Mouse (Mus musculus) megakaryocyte, adult 5-6 weeks (primary cell): Measurements from ENCODE around the gene Slc25a54. TPM values are rescaled to one million over a fixed set of nuclear protein-coding genes. Genes with fewer than 3 reads are reported as not detected.

Source experiments
- ATAC-seq: 2 replicates; pipeline ENCODE4 v1.8.0; 2016; ENCODE audit warnings: mild to moderate bottlenecking, inconsistent platforms; ENCODE audit not compliant: poor library complexity, severe bottlenecking
- total RNA-seq, 2 experiments: library from RNA; stranded (forward) in 1 of 2; stranded (reverse) in 1 of 2; fragments of 153-499, 151-499 nt in 1 of 2; fragments of 221-1000, 200-1000 nt in 1 of 2; gene quantifications; 2 replicates each; pipeline versions ENCODE4 v1.2.3 to v1.2.4; 2015 to 2017

Slc25a54 gene
- not detected in 2 replicates for total RNA-seq (2015)
- not detected in 2 replicates for total RNA-seq (2017)

GRCm38 (mm10) chr3:109080169-109080568, at the start of gene Slc25a54:
TSS of gene Slc25a54 (plus strand) at chr3:109080469.
- no peak for ATAC-seq

DNA sequence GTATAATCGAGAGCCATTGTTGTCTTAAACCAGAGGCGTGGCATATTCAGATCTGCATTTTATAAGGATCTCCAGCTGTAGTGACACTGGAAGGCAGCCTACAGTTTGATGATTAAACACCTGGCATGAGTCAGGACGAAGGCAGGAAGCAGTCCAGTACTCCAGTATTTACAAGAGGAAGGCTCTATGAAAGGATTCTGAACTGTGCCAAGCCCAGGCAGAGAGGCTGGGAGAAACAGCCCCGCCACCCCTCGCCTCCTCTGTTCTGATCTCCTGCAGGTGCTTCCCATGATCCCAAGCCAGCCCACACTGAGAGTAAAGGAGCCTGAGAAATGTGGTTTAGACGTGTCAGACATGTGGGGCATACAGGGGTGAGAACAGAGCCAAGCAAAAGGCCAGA, 49.5 kb upstream of the Slc25a54 start:
- ATAC-seq: no peak

- ATAC-seq: no peak
These were observed 48.6 kb upstream of the Slc25a54 start for GRCm38 (mm10) chr3:109031626-109032025.

DNA sequence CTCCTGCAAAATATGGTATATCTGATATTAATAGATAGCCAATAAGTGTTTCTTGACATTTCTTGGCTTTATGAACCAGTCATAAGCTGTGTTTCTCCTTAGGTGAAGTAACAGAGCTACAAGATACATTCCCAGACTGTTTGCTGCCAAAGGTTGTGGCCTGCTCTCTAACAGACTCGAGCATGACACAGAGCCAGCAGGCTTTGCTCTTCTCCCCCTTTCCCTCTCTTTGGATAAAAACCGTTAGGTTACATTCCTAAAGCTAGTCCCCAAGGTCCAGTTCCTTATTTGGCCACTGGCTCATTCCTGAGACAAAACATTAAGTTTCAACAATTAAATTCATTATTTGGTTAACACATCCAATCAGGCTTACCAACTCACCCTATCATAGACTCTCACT, 48.0 kb upstream of the Slc25a54 start:
- ATAC-seq: no peak

GRCm38 (mm10) chr3:109034411-109034810, 45.9 kb upstream of the Slc25a54 start:
- ATAC-seq: no peak

DNA sequence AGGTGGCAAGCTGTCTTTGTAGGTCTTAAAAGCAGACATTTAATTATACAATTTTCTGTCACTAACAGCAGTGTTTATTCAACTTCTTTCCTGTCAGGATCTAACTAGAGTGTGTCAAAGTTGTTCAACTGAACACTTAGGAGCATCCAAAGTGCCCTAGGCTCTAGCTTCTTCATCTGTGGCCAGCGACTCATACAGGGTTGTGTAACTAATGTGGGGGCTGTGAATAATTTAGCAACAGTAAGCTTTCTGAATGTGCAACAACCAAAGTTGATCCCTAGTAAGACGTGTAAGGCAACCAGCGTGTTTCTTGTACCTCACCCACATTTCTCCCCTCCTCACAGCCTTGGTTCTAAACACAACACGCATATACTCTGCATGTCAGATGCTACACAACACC, 39.4 kb upstream of the Slc25a54 start:
- no peak for ATAC-seq

GRCm38 (mm10) chr3:109043395-109043794, 36.9 kb upstream of the Slc25a54 start:
- ATAC-seq: no peak

- ATAC-seq: no peak
These were observed 33.8 kb upstream of the Slc25a54 start for GRCm38 (mm10) chr3:109046428-109046827.

- ATAC-seq: no peak
These were observed 32.5 kb upstream of the Slc25a54 start for GRCm38 (mm10) chr3:109047707-109048283.

DNA sequence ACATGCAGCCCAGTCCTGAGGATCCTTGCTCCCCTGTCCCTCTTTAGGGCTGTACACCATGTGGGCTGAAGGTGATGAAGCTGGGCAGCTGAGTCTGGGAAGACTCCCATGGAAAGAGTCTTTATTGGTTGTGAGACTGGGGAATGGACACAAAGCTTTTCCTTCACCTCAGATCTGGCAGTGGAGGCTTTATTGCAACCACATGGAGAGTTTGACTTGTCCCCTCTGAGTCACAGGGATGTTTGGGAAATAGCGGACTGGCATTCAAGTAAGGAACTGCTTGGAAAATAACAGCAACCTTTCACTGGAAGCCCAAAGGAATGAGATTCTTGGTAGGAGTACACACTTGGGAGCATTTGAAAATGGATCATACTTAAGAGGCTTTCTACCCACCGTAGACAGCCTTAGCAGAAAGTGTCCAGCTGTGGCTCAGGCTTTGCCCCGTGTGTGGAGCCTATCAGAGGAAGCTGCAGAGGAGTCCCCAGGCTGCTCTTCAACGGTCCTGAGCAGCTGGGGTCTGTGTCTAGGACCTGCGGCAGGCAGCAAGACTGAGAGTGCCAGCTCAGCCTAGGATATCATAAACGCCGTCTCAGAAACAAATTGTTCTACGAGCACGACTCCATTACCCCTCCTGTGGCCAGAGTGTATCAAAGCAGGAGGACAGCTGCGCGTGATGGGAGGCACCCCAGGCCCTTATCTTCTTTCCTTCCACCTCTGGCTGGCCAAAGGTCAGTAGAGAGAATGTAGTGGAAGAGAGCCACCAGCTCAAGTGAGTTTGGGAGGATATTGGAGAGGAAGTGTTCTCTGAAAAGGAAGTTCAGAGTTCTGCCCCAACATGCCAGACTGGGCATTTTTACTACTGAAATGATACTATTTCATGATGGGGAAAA, 29.0 kb upstream of the Slc25a54 start:
- peak; percentile 72 for ATAC-seq

GRCm38 (mm10) chr3:109051946-109052331, 28.3 kb upstream of the Slc25a54 start:
- peak; percentile 52 for ATAC-seq

GRCm38 (mm10) chr3:109059903-109060302, 20.4 kb upstream of the Slc25a54 start:
- no peak for ATAC-seq

DNA sequence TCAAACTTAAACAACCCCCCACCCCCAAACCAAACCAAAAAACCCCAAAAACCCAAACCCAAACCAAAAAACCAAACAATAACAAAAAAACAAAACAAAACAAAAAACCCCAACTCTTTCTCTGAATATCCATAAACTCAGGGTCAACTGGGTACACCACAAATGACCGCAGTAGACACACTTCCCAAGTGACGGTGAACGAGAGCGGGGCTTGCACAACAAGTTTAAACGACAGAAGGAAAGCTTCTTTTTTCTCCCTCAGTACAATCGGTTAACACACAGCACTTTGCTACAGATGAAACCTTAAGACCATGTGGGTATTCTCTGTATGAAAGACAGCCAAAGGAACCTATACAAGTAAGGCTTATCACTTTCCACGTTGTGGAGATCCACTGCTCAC, 17.9 kb upstream of the Slc25a54 start:
- ATAC-seq: peak; percentile 63; the same call in 1 of the 2 replicates

DNA sequence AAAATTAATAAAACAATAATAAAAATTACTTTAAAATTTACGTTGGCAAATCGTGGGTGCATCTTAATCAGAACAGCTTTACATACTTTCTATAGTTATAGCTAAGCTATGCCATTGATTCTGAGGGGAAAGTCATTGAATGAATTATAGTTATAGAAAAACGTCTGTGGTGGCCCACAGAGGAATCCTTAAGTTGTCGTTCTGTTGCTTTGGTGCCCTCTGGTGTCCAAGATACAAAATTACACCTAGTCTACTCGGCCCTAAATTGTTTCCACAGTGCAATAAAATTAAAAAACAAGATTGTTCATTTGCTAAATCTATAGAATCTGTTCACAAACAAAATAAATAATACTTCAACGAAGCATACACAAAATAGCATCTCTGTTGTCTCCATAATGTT, 17.3 kb upstream of the Slc25a54 start:
- peak; percentile 95 for ATAC-seq

- ATAC-seq: no peak
These were observed 4.1 kb downstream of the Slc25a54 start for GRCm38 (mm10) chr3:109084418-109084817.

DNA sequence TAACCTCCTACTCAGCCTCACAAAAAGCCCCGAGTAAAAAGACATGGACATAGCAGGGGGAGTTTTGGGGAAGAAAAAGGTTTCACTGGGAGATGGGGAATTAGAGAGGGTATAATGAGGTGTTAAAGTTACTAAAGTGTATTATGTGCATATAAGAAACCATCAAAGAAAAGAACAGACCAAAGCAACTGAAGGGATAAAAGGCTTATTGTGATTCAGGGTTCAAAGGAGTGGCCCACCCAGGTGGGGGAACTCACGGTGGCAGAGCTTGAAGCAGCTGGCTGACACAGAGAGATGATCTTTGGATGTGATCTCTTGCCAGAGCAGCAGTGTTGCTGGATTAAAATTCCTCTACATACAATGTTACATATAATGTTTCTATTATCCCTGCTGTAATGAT, 8.2 kb downstream of the Slc25a54 start:
- ATAC-seq: no peak

DNA sequence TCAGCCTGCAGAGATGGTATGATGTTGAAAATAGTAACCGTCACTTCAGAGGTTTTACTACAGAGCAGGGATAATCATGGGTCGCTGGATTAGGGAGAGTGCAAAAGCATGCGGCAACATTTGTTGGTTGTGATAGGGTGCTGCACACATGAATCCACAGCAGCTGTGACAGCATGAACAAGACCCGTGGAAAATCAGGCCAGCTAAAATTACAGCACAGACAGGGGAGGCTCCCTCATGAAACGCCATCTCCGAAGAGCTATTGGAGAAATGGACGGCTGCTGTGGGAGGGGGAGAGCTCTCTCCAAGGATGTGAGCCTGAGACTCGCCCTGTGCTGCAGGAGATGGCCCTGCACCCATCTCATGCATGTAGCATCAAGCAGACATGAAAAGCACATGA, 24.4 kb downstream of the Slc25a54 start:
- ATAC-seq: no peak

GRCm38 (mm10) chr3:109117136-109117535, 36.9 kb downstream of the Slc25a54 start:
- ATAC-seq: no peak

- no peak for ATAC-seq
These were observed 39.3 kb downstream of the Slc25a54 start for GRCm38 (mm10) chr3:109119562-109119961.

DNA sequence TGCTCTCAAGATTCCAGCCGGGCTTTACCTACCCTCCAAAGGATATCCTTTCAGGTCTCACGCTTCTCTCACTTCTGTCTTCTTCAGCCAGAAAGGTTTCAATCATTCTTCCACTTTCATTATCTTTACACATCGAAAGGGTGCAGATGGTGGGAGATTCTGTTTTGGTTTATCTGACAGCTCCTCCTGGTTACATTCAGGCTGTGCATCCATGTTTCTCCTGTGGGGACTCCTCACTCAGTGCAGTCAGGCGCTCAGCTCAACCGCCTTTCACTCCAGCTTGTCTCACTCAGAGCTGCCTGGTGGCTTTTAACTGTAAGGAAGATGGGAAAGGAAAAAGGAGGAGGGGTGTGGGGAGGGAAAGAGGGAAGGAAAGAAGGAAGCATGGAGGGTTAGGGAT, 39.7 kb downstream of the Slc25a54 start:
- no peak for ATAC-seq

DNA sequence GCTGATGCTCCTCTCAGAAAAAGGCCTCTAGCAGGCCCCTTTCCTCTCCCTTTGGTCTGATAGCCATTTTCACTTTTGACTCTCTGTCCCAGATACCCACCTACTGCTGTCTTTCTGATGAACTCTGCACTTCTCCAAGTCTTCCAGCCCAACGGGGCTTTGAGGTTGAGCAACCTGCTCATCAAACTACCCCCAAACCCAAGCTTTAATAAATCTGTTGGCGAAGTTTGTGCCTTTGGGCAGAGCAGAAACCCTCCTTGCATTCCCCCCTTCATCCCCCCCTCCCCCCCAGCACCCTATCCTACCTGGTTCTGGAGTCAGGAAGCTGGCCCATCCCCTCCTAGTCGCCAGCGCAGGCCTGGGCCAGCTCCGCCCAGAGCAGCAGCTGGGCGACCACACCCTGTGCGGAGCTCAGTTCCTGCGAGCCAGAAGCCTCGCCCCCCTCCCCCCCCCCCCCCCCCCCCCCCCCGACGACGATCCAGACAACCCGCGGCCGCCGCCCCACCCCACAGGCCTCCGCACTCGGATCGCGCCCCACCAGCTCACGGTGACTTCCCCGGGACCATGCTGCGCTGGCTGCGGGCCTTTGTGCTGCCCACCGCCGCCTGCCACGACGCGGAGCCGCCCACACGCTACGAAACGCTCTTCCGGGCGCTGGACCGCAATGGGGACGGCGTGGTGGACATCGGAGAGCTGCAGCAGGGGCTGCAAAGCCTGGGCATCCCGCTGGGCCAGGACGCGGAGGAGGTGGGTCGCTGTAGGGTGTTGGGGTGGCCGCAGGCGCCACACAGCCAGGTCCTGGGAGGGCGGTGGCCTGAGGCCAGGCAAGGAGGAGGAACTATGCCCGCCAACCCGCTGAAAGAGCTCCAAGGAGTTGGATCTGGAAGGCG, 42.6 kb downstream of the Slc25a54 start, which contains the start of gene Slc25a24:
Gene Slc25a24, plus strand, starts transcription at position 509 of the 890 bp plus-strand sequence.
- ATAC-seq: peak; percentile 83
